Mouse (Mus musculus) liver, adult (tissue): Measurements from ENCODE around the gene Gm26992.

Experiments
- GATA4 ChIP-seq: IDR thresholded peaks from 2 replicates; pipeline ENCODE4 v1.6.1; 2014; ENCODE audit warnings: mild to moderate bottlenecking, low read length; ENCODE audit not compliant: insufficient replicate concordance

Gene Gm26992

GRCm38 (mm10) chrX:103477507-103477906, 55.7 kb downstream of the Gm26992 start:
- TF ChIP-seq GATA4, result no peak

GRCm38 (mm10) chrX:103481243-103482096, 59.7 kb downstream of the Gm26992 start:
- no peak for TF ChIP-seq GATA4

- no peak for TF ChIP-seq GATA4
Observed at GRCm38 (mm10) chrX:103482097-103482451, 60.3 kb downstream of the Gm26992 start.

GRCm38 (mm10) chrX:103483047-103483446, 61.2 kb downstream of the Gm26992 start:
- no peak for TF ChIP-seq GATA4

GRCm38 (mm10) chrX:103484050-103484449, 62.2 kb downstream of the Gm26992 start:
- TF ChIP-seq GATA4, result no peak

- no peak for TF ChIP-seq GATA4
Observed at GRCm38 (mm10) chrX:103490853-103491252, 69.0 kb downstream of the Gm26992 start.

- TF ChIP-seq GATA4, result no peak
Observed at GRCm38 (mm10) chrX:103492398-103493256, 70.8 kb downstream of the Gm26992 start.

GRCm38 (mm10) chrX:103493351-103494173, 71.8 kb downstream of the Gm26992 start:
- no peak for TF ChIP-seq GATA4

GRCm38 (mm10) chrX:103499374-103499773, 77.6 kb downstream of the Gm26992 start:
- TF ChIP-seq GATA4, result no peak

GRCm38 (mm10) chrX:103500137-103500536, 78.3 kb downstream of the Gm26992 start:
- TF ChIP-seq GATA4, result no peak

GRCm38 (mm10) chrX:103508218-103508617, 86.4 kb downstream of the Gm26992 start:
- no peak for TF ChIP-seq GATA4

GRCm38 (mm10) chrX:103509168-103510019, 87.6 kb downstream of the Gm26992 start:
- TF ChIP-seq GATA4, result no peak

- no peak for TF ChIP-seq GATA4
Observed at GRCm38 (mm10) chrX:103514782-103515181, 93.0 kb downstream of the Gm26992 start.

GRCm38 (mm10) chrX:103515346-103515745, 93.5 kb downstream of the Gm26992 start:
- TF ChIP-seq GATA4, result no peak
